Mouse (Mus musculus): ENCODE results near the gene Tmem30c. TPM values are rescaled to one million over a fixed set of nuclear protein-coding genes. Genes with fewer than 3 reads are reported as not detected.

The Tmem30c gene
- total RNA-seq, 2 experiments from 2014 or later = not detected

DNA sequence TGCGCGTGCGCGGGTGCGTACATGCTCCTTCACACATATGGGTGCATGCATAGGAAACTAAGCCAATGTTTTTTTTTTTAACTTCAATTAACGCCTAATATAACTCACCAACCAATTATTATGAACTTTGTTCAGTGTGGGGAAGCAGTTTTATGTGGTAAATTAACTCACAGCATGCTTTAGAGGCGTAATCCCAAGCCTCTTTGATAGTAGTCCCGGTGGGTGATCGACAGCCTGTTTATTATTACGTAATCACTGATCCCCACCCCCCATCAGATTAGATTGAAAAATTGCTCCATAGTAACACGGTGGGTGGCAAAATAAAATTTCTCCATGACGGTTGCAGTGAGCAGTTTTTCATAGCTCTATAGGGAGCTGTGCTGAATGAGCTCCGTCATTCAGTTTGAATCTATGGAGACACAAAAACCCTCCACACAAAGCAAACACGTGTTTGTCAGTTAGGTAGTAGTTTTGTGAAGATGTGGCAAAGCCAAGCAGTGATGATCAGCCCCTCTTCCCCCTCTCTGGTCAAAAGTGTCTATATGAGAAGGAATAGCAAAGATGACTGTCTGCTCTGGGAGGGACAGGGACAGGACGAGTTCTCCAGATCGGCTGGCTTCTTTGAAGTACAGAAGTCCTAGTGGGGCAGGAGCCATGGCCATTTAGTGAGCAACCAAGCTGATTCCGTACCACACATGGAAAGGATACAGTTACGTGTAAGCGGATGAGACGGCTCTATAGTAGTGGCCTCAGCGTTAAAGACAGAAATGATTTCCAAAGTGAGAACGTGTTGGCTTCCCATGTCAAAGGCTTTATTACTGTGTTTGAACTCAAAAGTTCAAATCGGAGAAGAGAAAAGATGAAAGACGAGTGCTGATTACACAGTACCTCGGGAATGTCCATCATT, 10.4 kb upstream of the Tmem30c start:
- ATAC-seq (replicated peaks; ENCODE audit: low FRiP score, poor library complexity, severe bottlenecking) = no peak

DNA sequence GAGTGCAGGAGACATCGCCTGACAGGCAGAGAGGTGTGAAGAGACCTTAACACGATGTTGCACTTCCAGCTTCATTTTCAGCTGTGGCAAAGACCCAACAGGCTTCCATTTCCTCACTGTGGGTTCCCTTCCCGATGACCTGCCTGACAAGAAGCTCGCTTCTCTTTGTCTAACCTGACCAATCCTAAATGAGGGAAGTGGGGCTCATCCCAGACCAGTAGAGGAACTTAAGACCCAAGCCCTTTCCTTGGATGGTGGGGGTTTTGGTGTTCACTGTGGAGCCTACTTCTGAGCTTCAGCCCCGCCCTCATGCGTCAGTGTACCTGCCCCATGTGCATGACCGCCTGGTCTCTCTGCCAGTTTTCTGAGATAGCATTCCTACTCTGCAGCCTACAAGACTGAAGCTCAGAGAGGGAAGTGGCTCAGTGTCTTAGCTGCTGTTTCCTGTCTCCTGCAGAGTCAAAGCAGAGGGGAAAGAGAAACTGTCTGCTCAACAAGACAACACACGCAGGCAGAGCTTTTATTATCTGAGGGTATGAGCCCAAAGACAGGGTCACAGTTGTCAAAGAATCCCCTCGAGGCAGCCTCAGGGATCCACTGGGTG, 8.9 kb upstream of the Tmem30c start:
- no peak for ATAC-seq (replicated peaks; ENCODE audit: low FRiP score, poor library complexity, severe bottlenecking)

GRCm38 (mm10) chr16:57295216-57295934, 2.7 kb upstream of the Tmem30c start:
- no peak for ATAC-seq (replicated peaks; ENCODE audit: low FRiP score, poor library complexity, severe bottlenecking)

DNA sequence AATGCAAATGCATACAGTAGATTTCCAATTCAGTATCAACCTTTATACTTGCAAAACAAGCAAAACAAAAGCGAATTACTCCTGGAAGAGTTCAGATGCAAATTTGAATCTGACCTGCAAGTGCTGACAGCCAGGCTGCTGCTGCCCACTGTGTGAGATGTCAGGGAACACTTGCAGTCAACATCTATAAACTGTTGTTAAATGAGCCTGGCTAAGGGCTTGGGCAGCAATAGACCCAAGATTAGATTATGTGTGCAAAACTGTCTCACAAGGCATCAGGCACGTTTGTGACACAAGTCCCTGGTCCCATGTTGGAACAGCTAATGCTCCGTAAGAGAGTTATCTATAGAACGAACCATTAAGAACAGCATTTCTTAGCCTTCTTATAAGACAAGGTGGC, 369 bp downstream of the Tmem30c start:
- no peak for ATAC-seq (replicated peaks; ENCODE audit: low FRiP score, poor library complexity, severe bottlenecking)

DNA sequence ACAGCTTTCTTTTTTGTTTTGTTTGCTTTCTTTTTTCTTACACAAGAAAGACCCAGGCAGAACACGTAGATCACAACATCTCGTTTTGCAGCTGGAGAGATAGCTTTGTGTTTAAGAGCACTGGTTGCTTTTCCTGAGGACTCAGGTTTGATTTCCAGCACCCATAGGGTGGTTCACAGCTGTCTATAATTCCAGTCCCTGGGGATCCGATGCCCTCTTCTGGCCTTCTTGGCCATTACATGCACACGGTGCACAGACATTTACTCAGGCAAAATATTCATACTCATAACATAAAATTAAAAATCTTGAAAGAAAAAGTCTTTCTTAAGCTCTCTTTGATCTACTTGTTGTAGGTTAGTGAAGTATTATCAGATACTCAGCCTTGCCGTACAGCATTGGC, 969 bp downstream of the Tmem30c start:
- ATAC-seq (replicated peaks; ENCODE audit: low FRiP score, poor library complexity, severe bottlenecking) = no peak

- no peak for ATAC-seq (replicated peaks; ENCODE audit: low FRiP score, poor library complexity, severe bottlenecking)
Observed at GRCm38 (mm10) chr16:57281417-57281816, 11.2 kb downstream of the Tmem30c start.

GRCm38 (mm10) chr16:57280221-57281217, 12.1 kb downstream of the Tmem30c start:
- ATAC-seq (replicated peaks; ENCODE audit: low FRiP score, poor library complexity, severe bottlenecking) = no peak

DNA sequence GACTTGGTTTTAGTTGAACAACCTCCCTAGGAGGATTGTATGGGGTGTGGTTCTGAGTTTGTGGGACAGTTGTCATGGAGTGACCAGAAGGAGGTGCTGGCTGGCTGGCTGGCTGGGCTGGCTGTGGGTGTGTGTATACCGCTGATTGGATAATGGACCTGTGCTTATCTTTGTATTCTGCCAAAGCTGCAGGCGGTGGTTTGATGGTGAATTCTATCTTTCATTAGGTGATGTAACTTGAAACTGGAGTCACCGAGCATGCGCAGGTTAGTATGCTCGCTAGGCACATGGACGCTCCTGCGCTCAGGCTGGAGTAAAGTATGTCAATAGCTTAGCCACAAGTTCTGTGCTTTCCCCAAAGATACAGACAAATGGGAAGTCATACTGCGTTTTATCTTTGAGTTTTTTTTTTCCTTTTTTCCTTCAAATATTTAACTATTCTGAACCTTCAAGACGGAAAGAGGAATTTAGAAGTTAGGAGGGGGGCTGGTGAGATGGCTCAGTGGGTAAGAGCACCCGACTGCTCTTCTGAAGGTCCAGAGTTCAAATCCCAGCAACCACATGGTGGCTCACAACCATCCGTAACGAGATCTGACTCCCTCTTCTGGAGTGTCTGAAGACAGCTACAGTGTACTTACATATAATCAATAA, 13.6 kb downstream of the Tmem30c start:
- ATAC-seq (replicated peaks; ENCODE audit: low FRiP score, poor library complexity, severe bottlenecking) = no peak

- no peak for ATAC-seq (replicated peaks; ENCODE audit: low FRiP score, poor library complexity, severe bottlenecking)
Observed at GRCm38 (mm10) chr16:57269751-57270150, 22.9 kb downstream of the Tmem30c start.

DNA sequence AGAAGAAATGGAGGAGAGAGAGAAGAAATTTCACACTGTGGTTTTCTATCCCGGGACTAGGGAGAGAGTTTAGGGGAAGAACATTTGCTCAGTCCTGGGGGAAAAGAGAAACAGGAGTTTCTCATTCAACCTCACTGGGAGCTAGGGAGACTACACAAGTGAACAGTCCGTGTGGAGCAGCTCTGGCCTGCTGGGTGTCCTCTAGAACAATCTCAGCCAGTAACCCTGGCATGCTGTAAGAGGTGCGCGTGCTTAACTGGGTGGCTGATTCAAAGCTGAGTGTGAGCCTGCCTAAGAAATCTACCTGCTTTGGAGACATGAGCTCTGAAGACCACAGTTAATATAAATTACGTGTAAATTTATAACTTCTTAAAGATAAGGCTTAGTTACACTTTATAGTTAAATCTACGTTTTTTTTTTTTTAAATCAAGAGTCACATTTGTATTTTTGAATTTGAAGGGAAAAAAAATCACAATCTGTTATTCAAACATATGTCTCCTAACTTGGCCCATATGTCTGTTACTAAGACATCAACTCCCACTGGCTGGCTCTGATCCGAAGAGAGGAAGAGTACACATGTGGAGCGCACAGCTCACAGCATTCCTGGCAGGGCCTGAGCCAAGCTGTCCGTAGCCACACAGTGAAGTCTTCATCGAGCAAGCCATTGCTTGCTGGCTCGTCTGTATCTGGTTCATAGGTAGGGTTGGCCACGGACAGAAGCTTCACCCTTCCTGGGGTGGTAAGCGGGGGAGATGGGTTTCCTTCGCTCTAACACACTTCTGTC, 24.4 kb downstream of the Tmem30c start:
- no peak for ATAC-seq (replicated peaks; ENCODE audit: low FRiP score, poor library complexity, severe bottlenecking)

GRCm38 (mm10) chr16:57267068-57267467, 25.6 kb downstream of the Tmem30c start:
- ATAC-seq (replicated peaks; ENCODE audit: low FRiP score, poor library complexity, severe bottlenecking) = no peak

- ATAC-seq (replicated peaks; ENCODE audit: low FRiP score, poor library complexity, severe bottlenecking) = no peak
Observed at GRCm38 (mm10) chr16:57260152-57260551, 32.5 kb downstream of the Tmem30c start.

GRCm38 (mm10) chr16:57259356-57260083, 33.1 kb downstream of the Tmem30c start:
- no peak for ATAC-seq (replicated peaks; ENCODE audit: low FRiP score, poor library complexity, severe bottlenecking)

GRCm38 (mm10) chr16:57251589-57252421, 40.9 kb downstream of the Tmem30c start:
- ATAC-seq (replicated peaks; ENCODE audit: low FRiP score, poor library complexity, severe bottlenecking) = no peak

- no peak for ATAC-seq (replicated peaks; ENCODE audit: low FRiP score, poor library complexity, severe bottlenecking)
Observed at GRCm38 (mm10) chr16:57250991-57251390, 41.7 kb downstream of the Tmem30c start.

GRCm38 (mm10) chr16:57247464-57247863, 45.2 kb downstream of the Tmem30c start:
- no peak for ATAC-seq (replicated peaks; ENCODE audit: low FRiP score, poor library complexity, severe bottlenecking)

GRCm38 (mm10) chr16:57246596-57246995, 46.1 kb downstream of the Tmem30c start:
- no peak for ATAC-seq (replicated peaks; ENCODE audit: low FRiP score, poor library complexity, severe bottlenecking)

Measured in erythroblast, adult 5-6 weeks (primary cell).